Mouse (Mus musculus): ENCODE results near the gene Prtn3. TPM values are rescaled to one million over a fixed set of nuclear protein-coding genes. Genes with fewer than 3 reads are reported as not detected.
"Not testable (repeated sequence)": the region's sequence is repeated elsewhere in the genome, so short reads cannot be mapped to it uniquely, and the experiment has no call there.

Gene Prtn3
- total RNA-seq, 2 experiments from 2014 or later: 2.3 to 3.1 TPM

DNA sequence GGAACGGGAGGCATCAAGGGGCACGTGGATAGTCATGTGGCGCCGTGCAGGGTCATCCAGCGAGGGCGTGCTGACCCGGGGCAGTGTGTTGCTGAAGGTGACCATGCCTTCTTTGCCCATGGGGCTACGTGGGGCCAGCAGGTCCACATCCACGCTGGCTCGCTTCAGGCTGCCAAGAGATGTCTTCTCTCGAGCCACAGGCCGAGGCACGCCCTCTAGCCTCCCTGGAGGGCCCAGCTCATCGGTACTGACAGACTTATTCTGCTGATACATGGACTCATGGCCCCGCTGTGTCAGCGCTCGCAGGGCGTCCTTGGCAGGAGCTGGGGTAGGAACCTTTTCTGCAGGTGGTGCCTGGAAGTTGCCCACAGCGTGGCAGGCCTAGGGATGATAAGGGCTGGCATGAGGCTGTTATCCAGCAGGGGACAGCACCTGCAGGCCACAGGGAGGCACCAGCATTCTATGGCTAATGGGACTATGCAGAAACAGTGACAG lies 8.4 kb upstream of the Prtn3 start:
- DNase-seq (ENCODE audit: low spot score in 2 of 2): no peak
- intact Hi-C loops (cut with DNase I): no loop called here

GRCm38 (mm10) chr10:79866601-79867000 lies 7.7 kb upstream of the Prtn3 start:
- intact Hi-C loops (cut with DNase I): no loop called here
- no peak for DNase-seq (ENCODE audit: low spot score in 2 of 2)

DNA sequence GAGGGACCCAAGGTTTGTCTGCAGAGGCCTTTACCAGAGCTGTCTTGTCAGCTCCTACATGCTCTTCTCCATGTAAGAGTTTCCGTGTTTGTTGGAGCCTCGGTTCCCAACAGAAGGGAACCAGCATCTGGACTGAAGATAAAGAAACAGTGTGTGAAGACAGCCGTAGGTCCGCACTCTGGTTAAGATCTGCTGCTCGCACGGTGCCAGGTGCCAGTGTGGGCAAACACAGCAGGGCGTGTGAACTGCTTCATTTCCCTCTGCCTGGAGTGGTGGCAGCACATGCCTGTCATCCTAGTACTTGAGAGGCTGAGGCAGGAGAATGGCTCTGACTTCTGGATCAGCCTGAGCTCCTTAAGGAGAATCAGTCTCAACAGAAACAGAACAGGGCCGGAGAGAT lies 2.4 kb upstream of the Prtn3 start:
- intact Hi-C loops (cut with DNase I): no loop called here
- peak in 1 of 2 experiments; percentile 54 for DNase-seq (ENCODE audit: low spot score in 2 of 2)

GRCm38 (mm10) chr10:79872862-79873261 lies 1.4 kb upstream of the Prtn3 start:
- intact Hi-C loops (cut with DNase I): no loop called here
- DNase-seq (ENCODE audit: low spot score in 2 of 2): no peak

DNA sequence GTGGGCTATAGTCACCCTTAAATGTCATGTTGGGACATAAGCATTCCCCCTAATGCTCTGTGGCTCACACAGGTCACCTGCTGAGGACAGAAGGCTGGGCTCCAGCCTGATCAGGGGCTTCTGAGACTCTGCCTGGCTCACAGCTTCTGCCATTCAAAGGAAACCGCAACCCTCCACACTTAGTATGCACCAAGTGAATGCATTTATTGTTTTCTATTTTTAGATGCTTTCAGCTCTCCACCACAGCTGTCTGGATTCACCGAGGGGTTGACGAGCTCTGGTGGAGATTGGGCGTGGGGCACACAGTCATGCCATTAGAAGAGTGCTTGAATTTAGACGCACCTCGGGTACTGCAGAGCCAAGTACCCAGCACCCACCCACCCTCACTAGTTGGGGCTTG lies 963 bp upstream of the Prtn3 start:
- no peak for DNase-seq (ENCODE audit: low spot score in 2 of 2)
- intact Hi-C loops (cut with DNase I): no loop called here

DNA sequence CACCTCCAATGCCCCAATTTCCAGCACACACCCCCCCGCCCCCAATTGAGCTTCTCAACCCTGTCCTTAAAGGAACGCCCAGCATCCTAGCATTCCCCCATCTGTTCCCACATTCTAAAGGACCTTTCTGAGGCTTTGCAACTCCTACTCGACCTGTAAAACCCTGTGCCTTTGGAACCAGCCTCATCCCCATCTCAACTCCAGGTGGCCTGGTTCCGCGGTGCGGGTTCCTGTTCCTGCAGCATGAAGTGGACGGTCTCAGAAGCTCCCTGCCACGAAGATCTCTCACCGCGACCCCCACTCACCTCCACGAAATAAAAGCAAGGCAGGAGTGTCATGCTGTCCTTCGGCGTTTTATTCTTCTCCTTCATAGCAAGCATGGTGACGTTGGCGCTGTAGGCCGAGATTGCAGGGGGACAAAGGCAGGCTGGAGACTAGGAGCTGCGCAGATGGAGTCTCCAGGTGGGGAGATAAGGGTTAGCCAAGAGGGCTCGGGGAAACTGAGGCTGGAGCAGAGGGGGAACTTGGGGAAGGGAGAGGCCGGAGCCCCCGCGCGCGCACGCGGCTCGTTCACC lies 474 bp upstream of the Prtn3 start:
- intact Hi-C loops (cut with DNase I): no loop called here
- no peak for DNase-seq (ENCODE audit: low spot score in 2 of 2)

DNA sequence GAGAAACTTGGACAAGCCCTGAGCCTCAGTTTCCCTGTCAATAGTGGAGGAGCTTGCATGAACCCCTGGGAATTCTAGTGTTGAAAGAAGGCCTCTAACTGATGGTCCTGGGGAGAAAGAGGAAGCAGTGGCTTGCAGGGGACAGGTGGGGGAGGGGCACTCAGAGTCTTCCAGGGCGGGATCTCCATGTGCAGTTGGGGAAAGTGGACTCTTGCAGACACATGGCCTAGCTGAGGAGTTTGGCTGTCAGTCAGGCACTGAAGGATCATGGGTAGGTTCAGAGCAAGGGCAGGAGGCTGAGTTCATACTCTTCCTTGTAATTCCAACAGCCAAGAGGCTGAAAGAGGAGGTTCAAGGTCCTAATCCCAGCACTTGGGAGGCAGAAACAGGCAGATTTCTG lies 2.9 kb downstream of the Prtn3 start:
- intact Hi-C loops (cut with DNase I): no loop called here
- no peak for DNase-seq (ENCODE audit: low spot score in 2 of 2)

DNA sequence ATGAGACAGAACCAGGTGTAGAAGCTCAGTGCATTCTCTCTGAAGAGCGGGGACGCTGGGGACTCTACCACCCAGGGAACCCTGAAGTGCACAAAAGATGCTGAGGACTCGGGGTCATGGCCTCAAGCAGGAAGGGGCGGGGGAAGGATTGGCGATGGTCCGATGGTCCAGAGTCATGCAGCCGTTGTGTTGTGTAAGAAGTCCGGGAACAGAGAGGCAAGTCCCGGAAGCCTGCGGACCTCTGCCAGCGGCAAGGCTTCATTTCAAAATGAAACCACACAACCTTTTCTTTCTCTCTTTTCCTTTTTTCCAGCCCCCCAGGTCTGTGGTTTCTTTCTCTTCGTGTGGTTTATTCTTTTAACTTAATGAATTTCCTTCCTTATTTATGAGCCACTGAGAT lies 3.5 kb downstream of the Prtn3 start:
- no peak for DNase-seq (ENCODE audit: low spot score in 2 of 2)
- intact Hi-C loops (cut with DNase I): no loop called here

DNA sequence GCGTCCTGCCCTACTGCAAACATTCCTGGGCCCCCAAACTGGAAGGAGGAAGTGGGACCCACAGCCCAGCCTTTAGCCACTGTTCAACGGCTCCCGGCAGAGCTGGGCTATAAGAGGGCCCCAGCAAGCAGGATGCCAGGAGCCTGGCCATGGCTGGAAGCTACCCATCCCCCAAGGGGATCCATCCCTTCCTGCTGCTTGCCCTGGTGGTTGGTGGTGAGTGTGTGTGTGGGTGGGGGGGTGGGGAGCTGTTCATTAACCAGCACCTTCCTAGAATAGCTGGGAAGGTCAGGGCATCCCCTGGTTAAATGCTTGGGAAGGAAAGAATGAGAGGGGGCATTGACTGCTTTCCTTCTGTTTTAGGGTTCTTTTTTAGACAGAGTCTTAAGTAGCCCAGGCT lies 5.3 kb downstream of the Prtn3 start:
- no peak for DNase-seq (ENCODE audit: low spot score in 2 of 2)
- intact Hi-C loops (cut with DNase I): no loop called here

DNA sequence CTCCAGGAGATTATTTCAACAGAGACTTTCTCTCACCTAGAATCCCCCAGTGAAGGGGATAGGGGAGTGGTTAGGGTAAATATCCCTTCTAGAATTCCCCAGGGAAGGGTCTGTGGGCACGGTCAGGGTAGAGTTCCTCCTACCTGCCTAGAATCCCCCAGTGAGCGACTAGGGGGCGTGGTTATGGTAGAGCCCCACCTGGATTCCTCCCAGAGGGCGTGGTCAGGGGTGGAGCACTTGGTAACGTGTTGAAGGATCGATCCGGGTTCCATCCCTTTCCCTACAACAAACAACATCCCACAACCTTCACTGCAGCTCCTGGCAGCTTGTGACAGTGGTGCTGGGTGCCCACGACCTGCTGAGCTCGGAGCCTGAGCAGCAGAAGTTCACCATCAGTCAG lies 6.4 kb downstream of the Prtn3 start:
- no peak for DNase-seq (ENCODE audit: low spot score in 2 of 2)
- intact Hi-C loops (cut with DNase I): loop anchor here (5.0 kb wide), 1 partner anchor 48 kb away; no protein-coding TSS in a partner anchor

DNA sequence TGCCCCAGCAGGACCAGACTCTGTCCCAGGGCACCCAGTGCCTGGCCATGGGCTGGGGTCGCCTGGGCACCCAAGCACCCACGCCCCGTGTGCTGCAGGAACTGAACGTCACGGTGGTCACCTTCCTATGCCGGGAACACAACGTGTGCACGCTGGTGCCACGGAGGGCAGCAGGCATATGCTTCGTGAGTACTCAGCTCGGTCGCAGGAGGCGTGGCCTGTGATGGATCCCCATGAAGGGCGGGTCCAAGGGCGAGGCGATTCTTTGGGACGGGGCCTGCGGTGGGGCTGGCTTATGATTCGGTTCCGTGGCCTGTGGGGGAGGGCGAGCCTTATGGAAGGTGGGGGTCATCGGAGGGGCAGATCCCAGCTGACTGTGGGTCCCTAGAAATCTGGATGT lies 7.7 kb downstream of the Prtn3 start:
- intact Hi-C loops (cut with DNase I): loop anchor here (2.0 to 5.0 kb wide), 3 partner anchors 43 to 77 kb away; no protein-coding TSS in a partner anchor
- no peak for DNase-seq (ENCODE audit: low spot score in 2 of 2)

DNA sequence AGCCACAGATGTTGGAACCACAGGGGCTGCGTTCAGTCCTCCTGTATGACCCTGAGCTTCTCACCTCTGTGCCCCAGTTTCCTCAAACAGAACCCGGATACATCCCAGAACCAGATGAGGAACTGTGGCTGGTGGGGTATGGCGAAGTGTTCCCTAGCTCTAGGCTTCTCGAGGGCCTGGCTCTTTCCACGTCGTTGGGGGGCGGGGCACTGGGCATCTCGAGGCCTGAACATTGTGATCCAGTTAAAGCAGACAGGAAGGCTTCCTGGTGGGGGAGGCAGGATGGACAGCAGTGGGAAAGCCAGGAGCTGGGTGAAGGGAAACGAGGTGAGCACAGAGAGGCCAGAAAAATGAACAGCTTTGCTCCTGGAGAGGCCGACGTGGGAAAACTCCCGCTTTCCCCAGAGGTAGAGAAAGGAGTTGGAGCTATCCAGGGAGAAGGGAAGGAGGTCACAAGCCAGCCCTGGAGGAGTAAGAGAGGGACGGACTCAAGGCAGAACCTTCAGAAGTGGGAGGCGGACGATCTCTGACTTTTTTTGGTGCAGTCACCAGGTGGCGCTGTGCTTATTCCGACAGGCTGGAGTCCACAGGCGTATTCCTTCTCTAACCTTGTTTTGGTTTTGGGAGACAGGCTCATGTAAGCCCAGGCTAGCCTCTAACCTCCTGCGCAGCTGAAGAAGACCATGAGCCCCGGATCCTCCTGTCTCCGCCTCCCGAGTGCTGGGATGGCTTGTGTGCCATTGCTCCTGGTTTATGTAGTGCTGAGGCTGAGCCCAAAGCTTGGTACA lies 9.2 kb downstream of the Prtn3 start:
- intact Hi-C loops (cut with DNase I): loop anchor here (2.0 to 5.0 kb wide), 3 partner anchors 41 to 75 kb away; no protein-coding TSS in a partner anchor
- DNase-seq (ENCODE audit: low spot score in 2 of 2): peak; percentile 84 to 86

GRCm38 (mm10) chr10:79884446-79884845 lies 10.2 kb downstream of the Prtn3 start:
- intact Hi-C loops (cut with DNase I): loop anchor here (5.0 kb wide), 1 partner anchor 52 kb away; no protein-coding TSS in a partner anchor
- no peak for DNase-seq (ENCODE audit: low spot score in 2 of 2)

DNA sequence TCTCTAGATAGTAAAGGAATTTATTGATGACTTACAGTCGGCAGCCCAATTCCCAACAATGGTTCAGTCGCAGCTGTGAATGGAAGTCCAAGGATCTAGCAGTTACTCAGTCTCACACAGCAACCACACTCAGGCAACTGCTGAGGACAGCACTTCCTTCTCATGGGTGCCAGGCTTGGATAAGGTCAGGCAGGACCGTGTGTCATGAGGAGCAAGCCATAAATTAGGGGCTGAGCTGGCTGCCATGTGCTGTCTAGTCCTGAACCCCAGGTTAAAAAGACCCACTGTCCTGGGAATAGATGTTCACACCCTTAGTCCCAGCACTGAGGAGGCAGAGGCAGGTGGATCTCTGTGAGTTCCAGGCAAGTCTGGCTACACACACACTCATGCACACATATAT lies 10.7 kb downstream of the Prtn3 start:
- DNase-seq (ENCODE audit: low spot score in 2 of 2): not testable (repeated sequence)
- intact Hi-C loops (cut with DNase I): loop anchor here (5.0 kb wide), 1 partner anchor 53 kb away; no protein-coding TSS in a partner anchor

- DNase-seq (ENCODE audit: low spot score in 2 of 2): no peak
- intact Hi-C loops (cut with DNase I): no loop called here
These were observed 11.8 kb downstream of the Prtn3 start, which contains the start of gene Elane for GRCm38 (mm10) chr10:79886054-79886453. Gene Elane, plus strand, starts transcription at chr10:79886247.

DNA sequence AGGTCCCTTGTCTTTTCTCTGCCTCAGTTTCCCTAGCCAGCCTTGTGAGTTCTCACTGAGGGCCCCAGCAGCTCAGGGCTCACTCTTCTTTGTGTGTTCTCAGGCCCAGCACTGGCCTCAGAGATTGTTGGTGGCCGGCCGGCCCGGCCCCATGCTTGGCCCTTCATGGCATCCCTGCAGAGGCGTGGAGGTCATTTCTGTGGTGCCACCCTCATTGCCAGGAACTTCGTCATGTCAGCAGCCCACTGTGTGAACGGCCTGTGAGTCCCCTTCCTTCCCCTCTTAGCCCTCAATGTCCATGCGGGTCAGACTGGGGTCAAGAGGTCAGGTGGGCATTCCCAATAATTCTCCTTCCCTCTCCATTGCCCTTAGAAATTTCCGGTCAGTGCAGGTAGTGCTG lies 12.3 kb downstream of the Prtn3 start:
- DNase-seq (ENCODE audit: low spot score in 2 of 2): no peak
- intact Hi-C loops (cut with DNase I): no loop called here

DNA sequence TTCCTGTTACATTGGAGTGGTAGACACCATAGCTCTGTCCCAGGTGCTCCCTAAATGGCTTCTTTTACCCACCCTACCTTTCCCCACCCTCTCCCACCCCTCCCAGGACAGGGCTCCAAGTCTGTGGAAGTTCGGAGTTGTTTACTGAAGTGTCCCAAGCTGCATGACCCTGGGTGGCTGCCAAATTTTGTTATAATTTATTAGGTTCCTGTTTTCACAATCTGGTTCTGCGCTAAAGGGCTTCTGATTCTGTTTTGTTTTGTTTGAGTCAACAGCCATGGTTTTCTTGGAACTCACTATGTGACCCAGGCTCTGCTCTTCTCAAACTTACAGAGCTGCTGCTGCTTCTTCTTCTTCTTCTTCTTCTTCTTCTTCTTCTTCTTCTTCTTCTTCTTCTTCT lies 15.1 kb downstream of the Prtn3 start:
- intact Hi-C loops (cut with DNase I): no loop called here
- no peak for DNase-seq (ENCODE audit: low spot score in 2 of 2)

- no peak for DNase-seq (ENCODE audit: low spot score in 2 of 2)
These were observed 16.4 kb downstream of the Prtn3 start, which contains the start of gene Cfd for GRCm38 (mm10) chr10:79890670-79891069. Gene Cfd, plus strand, starts transcription at chr10:79890853.

DNA sequence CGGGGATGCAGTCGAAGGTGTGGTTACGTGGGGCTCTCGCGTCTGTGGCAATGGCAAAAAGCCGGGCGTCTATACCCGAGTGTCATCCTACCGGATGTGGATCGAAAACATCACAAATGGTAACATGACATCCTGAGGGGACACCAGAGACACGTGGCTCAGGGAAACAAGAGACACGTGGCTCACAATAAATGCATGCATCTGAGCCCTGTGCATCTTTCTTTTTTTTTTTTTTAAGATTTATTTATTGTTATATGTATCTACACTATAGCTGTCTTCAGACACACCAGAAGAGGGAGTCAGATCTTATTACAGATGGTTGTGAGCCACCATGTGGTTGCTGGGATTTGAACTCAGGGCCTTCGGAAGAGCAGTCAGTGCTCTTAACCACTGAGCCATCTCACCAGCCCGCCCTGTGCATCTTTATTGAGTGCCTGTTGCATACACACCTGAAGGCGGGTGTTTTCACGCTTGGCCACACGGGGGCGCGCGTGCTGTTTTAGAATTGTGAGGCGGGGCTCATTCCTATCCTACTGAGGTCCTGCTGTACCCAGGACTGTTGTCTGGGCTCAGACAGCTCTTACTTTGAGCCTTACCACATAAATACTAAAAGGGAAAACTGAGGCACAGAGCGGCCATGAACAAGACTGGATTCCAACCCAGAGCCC lies 18.3 kb downstream of the Prtn3 start:
- intact Hi-C loops (cut with DNase I): loop anchor here (2.0 kb wide), 1 partner anchor 30 kb away; no protein-coding TSS in a partner anchor
- DNase-seq (ENCODE audit: low spot score in 2 of 2): peak; percentile 76 to 86

More at GRCm38 (mm10) chr10:79890670-79891069, 16.4 kb downstream of the Prtn3 start, which contains the start of gene Cfd:
- intact Hi-C loops (cut with DNase I): no loop called here

DNA sequence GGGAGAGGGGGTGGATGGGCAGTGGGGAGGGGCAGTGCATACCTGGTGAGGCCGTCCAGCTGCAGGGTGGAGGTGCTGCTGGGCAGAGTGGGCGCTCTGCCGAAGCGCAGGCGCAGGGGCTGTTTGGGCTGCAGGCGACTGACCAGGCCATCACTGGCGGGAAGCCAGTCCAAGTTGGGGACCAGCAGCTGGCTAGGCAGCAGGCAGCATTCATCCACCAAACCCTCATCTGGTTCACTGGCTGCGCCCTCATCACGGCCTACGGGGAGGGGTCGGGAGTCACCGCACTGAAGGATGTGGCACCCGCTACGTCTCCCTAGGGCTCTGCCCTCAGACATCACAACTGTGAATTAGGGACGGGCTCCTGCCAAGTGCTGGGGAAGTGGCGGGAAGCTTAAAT lies 22.0 kb downstream of the Prtn3 start:
- intact Hi-C loops (cut with DNase I): no loop called here

More for the DNA sequence above, 22.0 kb downstream of the Prtn3 start:
- no peak for DNase-seq (ENCODE audit: low spot score in 2 of 2)
